Mouse (Mus musculus) thymus, adult 2 months (tissue): ENCODE measurements around the gene Mapkapk2.

Source experiments
- CTCF ChIP-seq: fragments of 200-500 bp; IDR thresholded peaks from 2 replicates; pipeline ENCODE4 v1.5.1; 2012; ENCODE audit warnings: mild to moderate bottlenecking, control low read depth, low read length, moderate library complexity, borderline replicate concordance; ENCODE audit not compliant: control insufficient read depth, poor library complexity, insufficient read depth; ENCODE audit errors: extremely low read depth
- POLR2A ChIP-seq: fragments of 200-500 bp; IDR thresholded peaks from 2 replicates; pipeline ENCODE4 v1.6.1; 2012; ENCODE audit warnings: mild to moderate bottlenecking, low read length, control low read depth, moderate library complexity; ENCODE audit not compliant: control insufficient read depth, poor library complexity, insufficient read depth; ENCODE audit errors: extremely low read depth

GRCm38 (mm10) chr1:131100808-131101207 is 3.2 kb upstream of the Mapkapk2 start:
- TF ChIP-seq POLR2A (no peak), CTCF (no peak)
